Mouse (Mus musculus): ENCODE results near the gene Zfp78.
A peak's percentile ranks its signal among the peaks of the same experiment; 100 is the strongest.
"Not testable (repeated sequence)": the region's sequence is repeated elsewhere in the genome, so short reads cannot be mapped to it uniquely, and the experiment has no call there.

Zfp78 gene

DNA sequence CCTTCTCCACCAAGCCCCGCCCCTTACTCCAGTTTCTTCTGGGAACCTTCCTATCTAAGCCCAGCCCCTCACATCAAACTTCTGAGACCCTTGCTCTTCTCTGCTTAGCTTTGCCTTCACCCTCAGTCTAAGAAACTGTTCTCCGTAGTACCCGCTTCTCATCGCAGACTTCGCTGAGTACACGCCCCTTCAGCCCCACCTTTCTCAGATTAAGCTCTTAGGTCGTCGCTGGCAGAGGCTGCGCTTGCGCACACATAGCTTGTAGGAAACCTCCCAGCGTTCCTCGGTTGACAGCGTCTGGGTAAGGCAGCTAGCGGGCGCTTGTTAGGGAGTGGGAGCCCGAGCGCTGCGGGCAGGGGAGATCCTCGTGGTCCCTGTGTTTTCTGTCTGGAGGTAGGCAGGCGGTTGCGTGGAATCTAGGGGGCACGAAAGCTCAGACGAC lies at the start of gene Zfp78:
Gene Zfp78 (plus strand): TSS at position 234 of the 442 bp plus-strand sequence.
- peak; percentile 94 for DNase-seq (ENCODE audit: low read depth, low spot score)

DNA sequence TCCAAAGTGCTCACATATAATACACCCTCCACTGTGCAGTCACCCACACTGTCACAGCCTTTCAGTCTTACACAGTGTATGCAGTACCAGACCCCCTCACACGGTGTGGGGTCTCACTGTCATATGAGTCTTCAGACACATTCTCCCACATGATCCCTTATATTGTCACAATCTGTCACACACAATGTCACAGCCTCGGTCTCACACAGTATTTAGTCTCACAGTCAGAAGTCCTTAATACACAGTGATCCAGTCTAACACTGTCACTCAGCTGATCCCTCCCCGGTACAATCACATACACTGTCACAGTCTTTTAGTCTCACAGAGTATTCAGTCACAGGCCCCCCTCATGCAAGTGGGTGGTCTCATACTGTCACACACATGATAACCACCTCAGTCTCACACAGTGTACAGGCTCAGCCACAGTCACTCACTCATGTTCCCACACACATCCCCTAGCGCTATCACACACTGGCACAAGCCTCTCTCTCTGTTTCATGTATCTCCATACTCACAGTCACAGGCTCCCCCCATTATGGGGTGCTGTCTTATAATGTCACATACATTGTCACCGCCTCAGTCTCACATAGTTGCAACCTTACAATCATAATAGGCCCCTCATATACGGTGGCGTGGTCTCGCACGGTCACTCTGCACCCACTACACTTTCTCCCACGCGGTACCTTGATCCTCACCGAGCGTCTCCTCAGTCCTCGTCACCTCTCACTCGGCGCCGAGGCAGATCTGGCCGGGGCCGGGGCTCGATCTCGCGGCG lies 32.4 kb upstream of the Zfp78 start:
- DNase-seq (ENCODE audit: low read depth, low spot score) = no peak

DNA sequence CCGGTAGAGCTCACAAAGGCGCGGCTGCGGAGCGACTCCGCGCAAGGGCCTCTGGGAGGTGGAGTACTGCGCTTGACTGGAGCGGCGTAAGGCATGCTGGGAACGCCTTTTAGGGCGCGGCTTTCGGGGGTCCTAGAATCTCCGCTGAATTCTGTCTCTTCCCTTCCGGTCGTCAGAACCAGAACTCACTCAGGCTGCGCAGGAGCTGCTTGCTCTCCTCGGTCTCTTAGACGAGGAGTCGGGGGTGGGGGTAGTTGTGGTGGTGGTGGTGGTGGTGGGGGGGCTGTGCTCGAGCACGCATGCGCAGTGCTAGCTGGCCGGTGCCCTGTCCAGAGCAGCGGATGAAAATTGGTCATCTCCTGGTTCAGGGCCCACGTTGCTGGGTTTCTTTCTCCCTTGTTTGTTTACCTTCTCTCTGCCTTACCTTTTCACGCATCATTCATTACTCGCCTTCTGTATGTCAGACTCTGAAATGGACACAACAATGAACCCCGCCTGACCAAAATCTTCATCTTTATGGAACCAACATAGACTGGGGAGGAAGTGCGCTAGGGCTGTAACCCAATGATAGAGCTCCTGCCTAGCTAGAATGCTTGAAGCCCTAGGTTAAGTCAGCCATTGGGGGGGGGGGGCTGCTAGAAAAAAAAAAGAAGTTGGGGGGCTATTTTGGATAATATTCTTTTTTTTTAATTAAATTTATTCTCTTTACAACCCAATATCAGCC lies 31.7 kb upstream of the Zfp78 start, which contains the start of gene Zfp583:
Gene Zfp583 (minus strand): TSS at position 53 of the 724 bp plus-strand sequence.
- DNase-seq (ENCODE audit: low read depth, low spot score) = peak; percentile 75

DNA sequence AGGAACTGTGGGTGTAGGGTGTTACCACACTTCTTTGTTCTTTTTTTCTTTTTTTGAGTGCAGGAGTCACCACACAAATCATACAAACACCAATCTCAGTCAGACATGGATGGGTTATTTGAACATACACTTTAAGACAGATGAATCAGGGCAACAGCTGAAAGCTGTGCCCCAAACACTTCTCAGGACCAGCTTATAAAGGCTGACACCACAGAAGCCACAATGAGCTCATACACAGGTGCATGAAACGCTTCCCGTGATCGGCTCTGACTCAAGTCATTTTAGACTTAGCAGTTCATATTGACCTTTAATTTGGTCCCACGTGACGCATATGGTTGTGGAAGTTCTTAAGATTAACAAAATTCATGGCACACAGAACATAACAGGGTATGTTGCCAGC lies 23.2 kb upstream of the Zfp78 start:
- DNase-seq (ENCODE audit: low read depth, low spot score) = no peak

DNA sequence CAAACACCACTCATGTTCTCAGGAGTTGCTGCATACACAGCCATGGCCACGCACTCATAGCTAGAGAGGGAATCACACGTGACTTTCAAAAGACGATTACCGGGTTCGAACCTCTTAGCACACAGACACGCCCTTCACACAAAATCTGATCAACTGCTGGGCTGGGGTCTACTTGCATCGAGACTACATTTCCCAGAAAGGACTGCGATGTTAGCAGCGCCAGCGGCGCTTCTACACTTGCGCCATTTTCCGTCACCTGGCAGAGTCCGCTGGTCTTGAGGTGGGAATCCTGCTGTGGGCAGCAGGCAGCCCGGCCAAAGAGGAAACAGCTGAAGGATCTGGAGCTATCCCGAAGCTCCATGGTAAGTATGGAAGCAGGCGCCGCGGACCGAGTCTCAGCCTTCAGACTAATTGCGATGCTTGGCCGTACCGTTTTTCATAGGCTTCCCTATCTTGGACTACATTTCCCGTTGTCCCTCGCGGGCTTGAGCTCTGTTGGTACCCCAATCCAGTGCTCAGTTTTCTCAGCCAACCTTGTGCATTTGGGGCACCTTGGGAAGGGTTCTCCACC lies 19.5 kb upstream of the Zfp78 start, which contains the start of gene Gm3854:
Gene Gm3854 (plus strand): TSS at position 259 of the 571 bp plus-strand sequence.
- peak; percentile 39 for DNase-seq (ENCODE audit: low read depth, low spot score)

DNA sequence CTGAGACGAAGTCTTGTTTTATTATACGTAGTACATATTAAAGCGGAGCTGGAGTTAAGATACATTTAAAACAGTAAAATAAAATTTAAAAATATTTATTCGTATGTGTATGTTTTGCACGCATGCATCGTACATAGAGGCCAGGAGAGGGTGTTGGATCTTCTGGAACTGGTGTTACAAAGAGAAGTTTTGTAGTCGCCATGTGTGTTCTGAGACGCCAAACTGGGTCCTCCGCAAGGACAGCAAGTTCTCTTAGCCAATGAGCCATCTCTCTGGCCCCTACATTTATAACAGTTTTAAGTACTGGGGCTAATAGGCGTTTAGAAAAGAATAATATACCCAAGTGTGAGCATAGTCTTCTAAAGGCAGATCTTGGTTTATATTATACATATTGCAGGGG lies 19.0 kb upstream of the Zfp78 start:
- no peak for DNase-seq (ENCODE audit: low read depth, low spot score)

DNA sequence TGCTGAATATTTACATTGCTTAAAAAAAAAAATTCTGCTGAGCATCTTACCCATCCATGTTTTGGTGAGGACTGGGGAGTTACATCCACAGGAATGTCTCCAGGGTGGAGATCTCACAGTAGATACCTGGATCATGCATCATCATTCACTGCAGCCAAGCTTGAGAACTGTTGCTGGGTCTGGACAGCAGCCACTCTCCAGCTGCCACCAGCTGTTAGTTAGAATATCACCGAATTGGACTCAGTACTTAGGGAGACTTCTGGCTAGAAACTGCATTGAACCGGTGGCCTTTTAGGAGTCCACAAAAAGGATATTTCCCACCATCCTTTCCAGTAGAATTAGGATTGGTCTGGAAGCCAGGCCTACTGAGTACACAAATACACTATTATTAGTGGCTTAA lies 5.0 kb upstream of the Zfp78 start:
- no peak for DNase-seq (ENCODE audit: low read depth, low spot score)

DNA sequence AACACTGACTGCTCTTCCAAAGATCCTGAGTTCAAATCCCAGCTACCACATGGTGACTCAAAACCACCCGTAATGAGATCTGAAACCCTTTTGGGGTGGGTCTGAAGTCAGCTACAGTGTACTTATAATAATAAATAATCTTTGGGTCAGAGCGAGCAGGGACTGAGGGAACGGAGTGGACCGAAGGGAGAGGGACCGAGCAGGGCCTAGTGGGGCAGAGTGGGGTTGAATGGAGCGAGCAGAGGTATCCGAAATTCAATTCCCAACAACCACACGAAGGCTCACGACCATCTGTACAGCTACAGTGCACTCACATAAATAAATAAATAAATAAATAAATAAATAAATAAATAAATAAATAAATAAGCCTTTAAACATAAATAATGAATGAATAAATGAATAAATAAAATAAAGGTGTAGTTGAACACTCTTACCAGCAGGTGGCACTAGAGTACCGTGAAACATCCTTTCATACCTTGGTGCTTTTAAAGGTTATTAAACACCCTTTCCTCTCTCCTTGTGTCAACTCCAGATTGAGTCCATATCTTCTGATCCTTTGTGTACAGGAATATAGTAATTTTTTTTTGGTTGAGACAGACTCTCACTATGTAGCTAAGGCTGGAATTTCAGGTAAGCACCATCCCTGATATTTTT lies 4.0 kb upstream of the Zfp78 start:
- peak; percentile 74 for DNase-seq (ENCODE audit: low read depth, low spot score)

DNA sequence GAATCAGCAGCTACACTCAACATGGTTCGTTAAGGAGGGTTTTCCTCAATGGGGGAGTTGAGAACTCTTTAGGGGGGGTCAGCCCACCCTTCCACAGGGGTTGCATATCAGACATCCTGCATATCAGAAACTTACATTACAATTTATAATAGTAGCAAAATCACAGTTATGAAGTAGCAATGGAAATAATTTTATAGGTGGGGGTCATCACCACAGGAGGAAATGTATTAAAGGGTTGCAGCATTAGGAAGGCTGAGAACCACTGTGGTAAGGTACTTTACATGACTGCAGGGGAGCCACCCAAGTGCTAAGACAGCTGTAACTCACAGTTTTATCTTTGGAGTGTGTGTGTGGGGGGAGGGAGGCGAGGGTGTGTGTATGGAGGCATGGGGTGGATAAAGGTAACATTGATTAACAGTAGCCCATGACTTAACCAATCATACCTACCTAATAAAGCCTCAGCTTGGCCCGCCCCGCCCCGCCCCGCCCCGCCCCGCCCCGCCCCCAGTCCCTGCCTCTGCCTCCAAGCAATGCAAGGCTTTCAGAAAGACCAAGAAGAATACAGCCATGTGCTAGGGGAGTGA lies 2.5 kb upstream of the Zfp78 start:
- DNase-seq (ENCODE audit: low read depth, low spot score) = no peak

DNA sequence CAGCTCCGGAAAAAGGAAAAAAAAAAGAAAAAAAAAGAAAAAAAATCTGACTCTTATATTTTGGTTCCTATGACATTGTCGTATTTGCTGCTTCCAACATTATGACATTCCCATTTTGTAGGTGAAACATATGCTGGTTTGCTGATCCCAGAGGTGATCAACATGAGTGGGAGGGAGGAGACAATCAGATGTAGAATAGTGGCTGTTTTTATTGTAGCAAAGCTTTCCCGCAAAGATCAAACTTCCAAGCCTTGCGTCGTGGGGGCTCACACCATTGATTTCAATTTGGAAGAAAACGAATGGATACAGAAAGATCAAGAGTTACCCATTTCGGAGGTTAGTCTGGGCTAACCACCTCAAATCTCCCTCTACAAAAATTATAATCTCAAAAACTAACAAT lies 1.3 kb upstream of the Zfp78 start:
- no peak for DNase-seq (ENCODE audit: low read depth, low spot score)

DNA sequence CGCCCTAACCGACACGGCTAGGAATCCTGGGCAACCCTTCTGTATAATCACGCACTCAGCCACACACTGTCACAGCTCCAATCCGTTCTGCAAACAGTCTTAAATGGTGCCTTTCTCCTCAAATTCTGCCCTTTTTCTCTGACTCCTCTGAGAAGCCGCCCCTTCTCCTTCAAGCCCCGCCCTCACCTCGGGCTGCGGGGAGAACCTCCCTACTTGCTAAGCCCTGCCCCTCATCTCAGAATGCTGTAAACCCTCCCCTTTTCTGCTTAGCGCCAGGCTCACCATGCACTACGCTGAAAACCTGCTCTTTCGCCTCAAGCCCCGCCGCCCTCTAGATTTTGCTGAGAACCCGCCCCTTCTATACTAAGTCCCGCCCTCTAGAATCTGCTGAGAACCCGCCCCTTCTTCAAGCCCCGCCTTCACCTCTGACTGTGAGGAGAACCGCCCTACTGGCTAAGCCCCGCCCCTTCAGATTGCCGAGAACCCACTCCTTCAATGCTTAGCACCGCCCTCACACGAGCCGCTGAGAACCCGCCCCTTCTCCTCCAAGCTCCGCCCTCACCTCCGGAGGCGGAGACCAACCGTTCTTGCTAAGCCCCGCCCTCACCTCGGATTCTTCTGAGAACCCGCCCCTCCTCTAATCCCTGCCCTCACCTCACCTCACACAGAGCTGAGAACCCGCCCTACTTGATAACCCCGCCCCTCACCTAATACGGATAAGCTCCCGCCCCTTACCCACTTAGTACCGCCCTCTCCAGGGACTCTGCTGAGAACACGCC lies 623 bp upstream of the Zfp78 start:
- DNase-seq (ENCODE audit: low read depth, low spot score) = peak; percentile 98

DNA sequence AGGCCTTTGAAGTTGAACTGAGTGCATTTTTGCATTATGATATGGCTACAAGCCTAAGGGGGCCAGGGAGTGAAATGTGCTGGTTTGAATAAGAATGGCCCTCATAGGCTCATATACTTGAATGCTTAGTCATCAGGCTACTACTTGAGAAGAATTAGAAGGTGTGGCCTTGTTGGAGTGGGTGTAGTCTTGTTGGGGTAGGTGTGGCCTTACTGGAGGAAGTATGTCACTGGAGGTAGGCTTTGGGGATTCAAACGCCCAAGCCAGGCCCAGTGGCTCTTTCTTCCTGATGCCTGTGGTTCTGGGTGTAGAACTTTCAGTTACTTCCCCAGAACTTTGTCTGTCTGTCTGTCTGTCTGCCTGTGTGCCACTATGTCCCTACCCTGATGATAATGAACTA lies 1.7 kb downstream of the Zfp78 start:
- no peak for DNase-seq (ENCODE audit: low read depth, low spot score)

DNA sequence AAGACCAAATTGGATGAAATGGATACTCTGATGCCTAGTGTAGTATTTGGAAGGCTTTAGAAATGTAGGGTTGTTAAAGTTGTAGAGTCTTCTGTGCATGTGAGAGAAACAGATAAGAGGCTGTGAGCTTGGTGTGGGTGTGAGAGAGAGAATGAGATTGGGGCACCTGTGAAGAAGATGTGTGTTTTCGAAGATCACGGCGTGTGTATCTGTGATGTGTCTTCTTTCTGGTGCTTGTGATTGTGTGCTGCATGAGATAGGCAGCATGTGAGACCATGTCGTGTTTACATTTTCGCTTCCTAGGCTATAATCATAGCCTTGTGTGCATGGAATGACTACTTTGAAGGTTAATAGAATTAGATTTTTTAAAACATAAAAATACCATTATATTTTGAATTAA lies 4.1 kb downstream of the Zfp78 start:
- DNase-seq (ENCODE audit: low read depth, low spot score) = no peak

DNA sequence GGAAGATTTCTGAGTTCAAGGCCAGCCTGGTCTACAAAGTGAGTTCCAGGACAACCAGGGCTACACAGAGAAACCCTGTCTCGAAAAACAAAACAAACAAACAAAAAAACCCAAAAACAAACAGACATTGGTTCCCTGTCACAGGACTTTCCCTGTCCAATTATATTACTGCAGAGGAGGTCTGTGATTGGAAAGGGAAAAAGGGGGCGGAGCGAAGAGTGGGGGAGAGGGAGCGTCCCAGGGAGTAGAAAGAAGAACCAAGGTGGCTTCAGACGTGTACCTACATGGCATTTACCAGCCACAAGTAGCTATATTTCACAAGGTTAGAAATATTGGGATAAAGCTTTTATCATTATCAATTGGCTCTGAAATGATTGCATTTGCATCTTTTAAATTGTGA lies 5.1 kb downstream of the Zfp78 start:
- not testable (repeated sequence) for DNase-seq (ENCODE audit: low read depth, low spot score)

DNA sequence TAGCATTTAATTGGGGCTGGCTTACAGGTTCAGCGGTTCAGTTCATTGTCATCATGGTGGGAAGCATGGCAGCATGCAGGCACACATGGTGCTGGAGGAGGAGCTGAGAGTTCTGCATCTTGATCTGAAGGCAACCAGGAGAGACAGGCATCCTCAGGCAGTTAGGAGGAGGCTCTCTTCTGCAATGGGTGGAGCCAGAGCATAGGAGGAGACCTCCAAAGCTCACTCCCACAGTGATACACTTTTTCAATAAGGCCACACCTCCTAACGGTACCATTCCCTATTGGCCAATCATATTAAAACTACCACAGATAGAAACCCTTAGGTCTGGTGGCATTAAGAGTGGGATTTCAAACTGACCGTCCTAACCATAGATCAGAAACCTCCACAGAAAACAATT lies 6.4 kb downstream of the Zfp78 start:
- DNase-seq (ENCODE audit: low read depth, low spot score) = no peak

DNA sequence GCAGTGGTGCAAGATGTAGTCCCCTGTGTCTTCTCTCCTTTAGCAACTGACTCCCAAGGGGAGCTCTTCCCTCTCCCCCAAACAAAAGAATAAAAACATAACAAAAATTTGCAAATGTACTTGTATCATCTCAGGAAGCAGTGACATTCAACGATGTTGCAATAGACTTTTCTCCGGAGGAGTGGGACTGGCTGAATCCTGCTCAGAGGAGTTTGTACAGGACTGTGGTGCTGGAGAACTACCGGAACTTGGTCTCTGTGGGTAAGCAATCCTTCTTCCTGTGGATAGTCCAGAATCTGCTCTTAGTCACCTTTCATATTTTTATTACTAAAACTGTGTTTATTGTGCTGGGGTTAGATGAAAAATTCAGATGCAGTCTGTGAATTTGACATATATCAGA lies 9.9 kb downstream of the Zfp78 start:
- no peak for DNase-seq (ENCODE audit: low read depth, low spot score)

DNA sequence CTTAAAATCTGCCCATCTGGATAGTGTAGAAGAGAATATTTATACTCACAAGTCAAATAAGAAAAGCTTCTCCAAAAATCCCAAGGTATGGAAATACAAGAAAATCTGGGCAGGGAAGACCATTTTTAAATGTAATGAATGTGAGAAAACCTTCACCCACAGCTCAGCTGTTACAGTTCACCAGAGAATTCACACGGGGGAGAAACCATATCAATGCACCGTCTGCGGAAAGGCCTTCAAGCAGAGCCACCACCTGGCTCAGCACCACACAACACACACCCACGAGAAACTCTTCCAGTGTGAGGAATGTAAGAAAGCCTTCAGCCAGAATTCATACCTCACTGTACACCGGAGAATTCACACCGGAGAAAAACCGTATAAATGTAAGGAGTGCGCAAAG lies 15.4 kb downstream of the Zfp78 start:
- DNase-seq (ENCODE audit: low read depth, low spot score) = no peak

DNA sequence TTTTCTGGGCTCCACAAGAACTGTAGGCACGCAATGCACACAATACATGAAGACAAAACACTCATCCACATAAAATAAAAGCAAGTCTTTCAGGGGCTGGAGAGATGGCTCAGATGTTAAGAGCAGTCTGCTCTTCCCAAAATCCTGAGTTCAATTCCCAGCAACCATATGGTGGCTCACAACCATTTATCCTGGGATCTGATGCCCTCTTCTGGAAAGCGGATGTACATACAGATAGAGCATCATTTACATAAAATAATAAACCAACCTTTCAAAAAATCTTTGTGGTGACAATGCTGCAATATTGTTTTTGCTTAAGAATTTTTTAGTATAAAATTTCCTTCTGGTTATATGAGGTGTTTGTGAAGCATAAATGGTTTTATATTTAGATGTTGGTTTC lies 18.4 kb downstream of the Zfp78 start:
- DNase-seq (ENCODE audit: low read depth, low spot score) = no peak

DNA sequence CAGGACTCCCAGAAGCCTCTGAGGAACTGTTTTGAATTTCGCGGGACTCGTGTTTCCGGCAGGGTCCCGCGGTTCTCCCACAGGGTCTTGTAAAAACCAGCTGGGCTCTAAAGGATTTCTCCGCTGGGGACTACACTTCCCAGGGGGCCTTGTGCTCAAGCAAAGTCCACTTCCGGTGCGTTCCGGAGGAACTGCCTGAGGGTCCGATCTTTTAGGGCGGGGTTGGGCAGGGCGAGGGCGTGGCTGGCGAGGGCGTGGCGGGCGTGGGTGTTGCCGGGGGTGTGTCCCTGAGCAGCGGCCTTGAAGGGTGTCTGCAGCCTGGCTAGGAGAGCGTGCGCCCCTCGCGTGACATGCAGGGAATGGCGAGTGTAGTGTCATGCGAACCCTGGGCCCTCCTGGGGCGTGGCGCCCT lies 20.0 kb downstream of the Zfp78 start, which contains the start of gene Zfp28:
Gene Zfp28 (plus strand): TSS at position 252 of the 412 bp plus-strand sequence.
- peak; percentile 92 for DNase-seq (ENCODE audit: low read depth, low spot score)

DNA sequence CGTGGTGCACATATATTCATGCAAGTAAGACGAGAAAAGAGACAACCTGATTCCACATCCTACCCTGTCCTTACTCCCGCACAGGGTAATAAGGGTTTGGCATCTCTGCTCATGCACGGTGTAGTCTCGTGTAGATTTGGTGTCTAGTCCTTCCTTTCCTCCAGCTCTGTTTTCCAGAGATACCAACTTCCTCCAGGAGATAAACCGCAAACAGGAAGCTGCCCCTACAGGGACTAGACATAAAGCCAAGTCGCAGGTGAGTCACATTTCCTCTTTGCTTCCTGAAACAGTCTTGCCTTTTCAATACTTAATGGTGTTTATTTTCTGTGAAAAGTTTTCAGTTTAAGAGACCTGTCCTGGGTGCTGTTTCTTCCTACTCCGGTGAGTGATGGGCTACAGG lies 20.9 kb downstream of the Zfp78 start:
- DNase-seq (ENCODE audit: low read depth, low spot score) = no peak

DNA sequence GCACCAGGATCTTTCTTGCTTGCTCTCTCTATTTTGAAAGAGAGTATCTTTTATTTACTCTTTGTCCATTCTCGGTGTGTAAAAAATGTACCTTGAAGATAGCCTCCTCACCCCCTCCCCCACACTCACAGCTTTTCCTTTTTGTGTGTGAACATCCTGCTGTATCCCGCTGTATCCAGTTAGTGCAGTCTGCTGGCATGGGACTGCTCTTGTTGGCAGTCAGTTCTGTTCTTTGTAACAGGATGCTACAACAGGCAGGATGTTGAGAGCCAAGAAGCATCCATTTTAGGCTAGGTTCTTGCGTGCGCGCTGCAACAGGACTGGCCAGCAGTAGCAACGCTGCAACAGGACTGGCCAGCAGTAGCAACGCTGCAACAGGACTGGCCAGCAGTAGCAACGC lies 23.9 kb downstream of the Zfp78 start:
- DNase-seq (ENCODE audit: low read depth, low spot score) = no peak

Measured in CD4-positive helper T cell, adult 2 months (primary cell).